Comparison of ENCODE assay signal across 18 mouse cellular contexts in the genomic region with DNA sequence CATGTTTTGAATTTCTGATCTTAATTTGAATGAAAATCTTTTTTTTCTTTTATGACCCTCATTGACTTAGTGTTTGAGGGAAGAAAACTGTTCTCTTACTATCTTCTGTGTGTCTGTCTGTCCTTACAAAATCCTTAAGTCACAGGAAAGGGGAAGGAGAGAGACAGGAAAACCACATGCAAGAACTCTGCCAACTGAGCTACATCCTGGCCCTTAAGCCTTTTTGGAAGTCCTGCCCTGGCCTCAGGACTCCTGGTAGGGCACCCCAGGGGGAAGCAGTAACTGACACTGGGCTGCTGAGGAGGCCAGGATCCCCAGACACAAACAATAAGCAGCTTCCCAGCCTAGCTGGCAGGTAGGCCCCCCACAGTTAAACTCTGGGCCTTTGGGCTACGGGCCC. TPM values are rescaled to one million over a fixed set of nuclear protein-coding genes. Genes with fewer than 3 reads are reported as not detected.
"Had no signal": no experiment of that assay in that cellular context is flagged by ENCODE, and none has a peak within 500 bp of the region (broad histone marks: within the 10 kb centered on the region; RNA-seq: fewer than 3 reads in every experiment).

No protein-coding gene starts in this region.

- H3K27me3 ChIP-seq: limb, embryonic 12.5 days; midbrain, embryonic 13.5 days; neural tube, embryonic 15.5 days; stomach, embryonic 15.5 days had no signal

- H3K9ac ChIP-seq: limb, embryonic 12.5 days; liver, embryonic 14.5 days; midbrain, embryonic 13.5 days; neural tube, embryonic 15.5 days; stomach, embryonic 15.5 days had no signal

- DNase-seq: kidney, adult 11 months; kidney, adult 9 months; kidney, postnatal 10 days; layer of hippocampus, postnatal 36 days; liver; lung, adult 2 months; lung, postnatal 36 days; right cerebral cortex, adult 18-20 months; right cerebral cortex, postnatal 25 days; thymus, postnatal 36 days had no signal

- H3K4me2 ChIP-seq: limb, embryonic 12.5 days; midbrain, embryonic 13.5 days; neural tube, embryonic 15.5 days; stomach, embryonic 15.5 days had no signal

- H3K27ac ChIP-seq: limb, embryonic 12.5 days; liver, embryonic 14.5 days; midbrain, embryonic 13.5 days; neural tube, embryonic 15.5 days; stomach, embryonic 15.5 days had no signal

- H3K9me3 ChIP-seq: limb, embryonic 12.5 days; midbrain, embryonic 13.5 days; neural tube, embryonic 15.5 days; stomach, embryonic 15.5 days had no signal

- H3K4me1 ChIP-seq: midbrain, embryonic 13.5 days; neural tube, embryonic 15.5 days had no signal

- H3K4me3 ChIP-seq: limb, embryonic 12.5 days; midbrain, embryonic 13.5 days; myocyte; neural tube, embryonic 15.5 days; stomach, embryonic 15.5 days had no signal

- H3K36me3 ChIP-seq: limb, embryonic 12.5 days; midbrain, embryonic 13.5 days; neural tube, embryonic 15.5 days; stomach, embryonic 15.5 days had no signal

- ATAC-seq: lung, postnatal 0 days; midbrain, embryonic 13.5 days had no signal

RNA-seq across cellular contexts. Expression of a gene that starts 5.9 kb away (rescaled TPM):
- polyA plus RNA-seq: small intestine, adult 2 months had no signal
